Mouse (Mus musculus) liver, adult 2 months (tissue): ENCODE results near the gene Car10. TPM values are rescaled to one million over a fixed set of nuclear protein-coding genes. Genes with fewer than 3 reads are reported as not detected.

Source experiments
- DNase-seq: peaks from one replicate; pipeline ENCODE4 v3.0.0-alpha.2; 2011; ENCODE audit warnings: low read depth, low spot score; ENCODE audit errors: extremely low read depth
- H3K27ac ChIP-seq: fragments of 200-500 bp; replicated peaks from 2 replicates; pipeline ENCODE4 v1.5.1; 2012; ENCODE audit warnings: low read depth, mild to moderate bottlenecking, control low read depth, inconsistent platforms, low read length; ENCODE audit not compliant: insufficient read depth
- H3K27me3 ChIP-seq: fragments of 200-500 bp; 2 replicates; pipeline ENCODE4 v1.6.1; 2012; ENCODE audit warnings: mild to moderate bottlenecking, moderate library complexity, low read length, inconsistent platforms; ENCODE audit not compliant: control insufficient read depth, insufficient read depth
- H3K36me3 ChIP-seq: fragments of 200-500 bp; 2 replicates; pipeline ENCODE4 v1.6.1; 2012; ENCODE audit warnings: low read length, inconsistent platforms; ENCODE audit not compliant: control insufficient read depth, insufficient read depth
- H3K4me1 ChIP-seq: fragments of 200-500 bp; 2 replicates; pipeline ENCODE4 v1.6.1; 2011; ENCODE audit warnings: low read length; ENCODE audit not compliant: control insufficient read depth, insufficient read depth
- H3K4me3 ChIP-seq: fragments of 200-500 bp; 2 replicates; pipeline ENCODE4 v1.5.1; 2011; ENCODE audit warnings: low read depth, mild to moderate bottlenecking, control low read depth, low read length, moderate library complexity; ENCODE audit not compliant: insufficient read depth
- H3K79me2 ChIP-seq: fragments of 200-500 bp; 2 replicates; pipeline ENCODE4 v1.6.1; 2012; ENCODE audit warnings: inconsistent platforms, mild to moderate bottlenecking, low read length, moderate library complexity; ENCODE audit not compliant: control insufficient read depth, insufficient read depth
- H3K9ac ChIP-seq: fragments of 200-500 bp; 2 replicates; pipeline ENCODE4 v1.6.1; 2012; ENCODE audit warnings: low read depth, mild to moderate bottlenecking, control low read depth, inconsistent platforms, low read length
- CTCF ChIP-seq: fragments of 200-500 bp; IDR thresholded peaks from 2 replicates; pipeline ENCODE4 v1.5.1; 2011; ENCODE audit warnings: low read depth, low read length, control low read depth
- POLR2A ChIP-seq: fragments of 200-500 bp; IDR thresholded peaks from 2 replicates; pipeline ENCODE4 v1.6.1; 2011; ENCODE audit warnings: low read length, control low read depth; ENCODE audit not compliant: insufficient read depth; ENCODE audit errors: extremely low read depth
- WGBS: fragments of 180-500 bp; shearing (Covaris S2); methylation state at CpG from one replicate; pipeline ENCODE4 v1.1.7; 2018; 5-methylcytosine and 5-hydroxymethylcytosine counted together
- polyA plus RNA-seq: library from polyadenylated mRNA; depleted of rRNA; stranded (reverse); fragments of >200 nt; gene quantifications from 2 replicates; pipeline ENCODE4 v1.2.3, GENCODE M21; 2012
- total RNA-seq: library from RNA; depleted of rRNA; stranded (reverse); fragments of >200 nt; gene quantifications from 2 replicates; pipeline ENCODE4 v1.2.3, GENCODE M21; 2014

Car10 gene
- total and polyA plus RNA-seq, 2 experiments = not detected

- Histone ChIP-seq H3K79me2 (no peaks in the 10 kb centered on the region), H3K4me1 (no peaks in the 10 kb centered on the region), H3K4me3 (no peak overlapping the region), H3K27me3 (no peaks in the 10 kb centered on the region), H3K27ac (no peak overlapping the region), H3K36me3 (no peaks in the 10 kb centered on the region), H3K9ac (no peak overlapping the region)
- 41% methylated on average over 4 of the region's 4 CpGs for WGBS
- no peak for TF ChIP-seq POLR2A
- TF ChIP-seq CTCF = no peak
- DNase-seq = no peak
These were observed 483.5 kb downstream of the Car10 start for GRCm38 (mm10) chr11:93581326-93581725.

GRCm38 (mm10) chr11:93587788-93588187 lies 490.0 kb downstream of the Car10 start:
- TF ChIP-seq POLR2A = no peak
- TF ChIP-seq CTCF = no peak
- Histone ChIP-seq H3K4me3 (no peak overlapping the region), H3K4me1 (no peaks in the 10 kb centered on the region), H3K36me3 (no peaks in the 10 kb centered on the region), H3K9ac (no peak overlapping the region), H3K27me3 (no peaks in the 10 kb centered on the region), H3K27ac (no peak overlapping the region), H3K79me2 (no peaks in the 10 kb centered on the region)
- 82% methylated on average over 4 of the region's 4 CpGs for WGBS
- DNase-seq = no peak

DNA sequence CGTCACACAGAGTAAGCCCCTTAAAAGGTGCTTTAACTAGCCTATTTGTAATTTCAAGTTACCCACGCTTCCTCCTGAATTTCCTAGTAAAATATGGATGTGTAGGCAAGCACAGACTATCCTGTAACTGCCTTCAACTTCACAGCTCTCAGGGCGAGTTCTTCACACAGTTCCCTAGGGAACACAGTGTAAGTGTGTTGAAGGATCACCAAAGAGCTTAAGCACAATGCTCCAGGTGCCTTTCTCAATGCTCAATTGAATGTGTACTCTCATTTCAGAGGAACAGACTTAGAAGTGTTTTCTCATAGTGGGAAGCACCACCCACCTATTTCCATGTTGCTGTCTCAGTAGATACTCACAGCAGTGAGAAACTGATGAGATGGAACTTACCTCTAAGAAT lies 492.8 kb downstream of the Car10 start:
- TF ChIP-seq CTCF (no peak), POLR2A (no peak)

GRCm38 (mm10) chr11:93594033-93594432 lies 496.2 kb downstream of the Car10 start:
- no peaks in the 10 kb centered on the region for H3K4me1 ChIP-seq
- TF ChIP-seq CTCF (no peak), POLR2A (no peak)
- no peaks in the 10 kb centered on the region for H3K27me3 ChIP-seq
- no peak for DNase-seq
- WGBS = 49% methylated on average over 2 of the region's 2 CpGs
- H3K27ac ChIP-seq = no peak overlapping the region
- H3K4me3 ChIP-seq = no peak overlapping the region
- no peaks in the 10 kb centered on the region for H3K36me3 ChIP-seq
- H3K79me2 ChIP-seq = no peaks in the 10 kb centered on the region
- no peak overlapping the region for H3K9ac ChIP-seq

More for the DNA sequence above, 492.8 kb downstream of the Car10 start:
- 81% methylated on average over 3 of the region's 3 CpGs for WGBS
- DNase-seq = no peak
- H3K4me3 ChIP-seq = no peak overlapping the region
- H3K27me3 ChIP-seq = no peaks in the 10 kb centered on the region
- no peak overlapping the region for H3K9ac ChIP-seq
- no peaks in the 10 kb centered on the region for H3K79me2 ChIP-seq
- no peaks in the 10 kb centered on the region for H3K4me1 ChIP-seq
- H3K27ac ChIP-seq = no peak overlapping the region
- H3K36me3 ChIP-seq = no peaks in the 10 kb centered on the region

- Histone ChIP-seq H3K27ac (no peak overlapping the region), H3K4me1 (no peaks in the 10 kb centered on the region), H3K27me3 (no peaks in the 10 kb centered on the region), H3K4me3 (no peak overlapping the region), H3K79me2 (no peaks in the 10 kb centered on the region), H3K9ac (no peak overlapping the region), H3K36me3 (no peaks in the 10 kb centered on the region)
- WGBS = 67% methylated on average over 4 of the region's 4 CpGs
- no peak for TF ChIP-seq POLR2A
- DNase-seq = no peak
These were observed 500.3 kb downstream of the Car10 start for GRCm38 (mm10) chr11:93598175-93598574.

DNA sequence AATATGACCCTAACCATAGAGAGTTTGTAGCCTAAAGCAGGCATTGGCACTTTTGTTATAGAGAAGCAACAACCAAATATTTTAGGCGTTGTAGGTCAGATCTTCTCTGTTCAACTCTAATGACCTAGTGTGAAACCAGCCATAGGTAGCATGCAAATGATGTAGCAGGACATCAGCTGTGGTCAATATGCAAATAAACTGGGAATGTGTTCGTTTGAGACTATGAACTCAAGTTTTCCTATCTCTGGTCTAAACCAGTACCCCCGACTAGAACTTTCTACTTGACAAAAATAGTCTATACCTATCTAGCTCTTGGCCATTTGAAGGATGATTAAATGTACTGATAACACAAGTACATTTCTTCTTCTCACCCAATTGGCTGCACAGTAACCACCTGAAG lies 501.9 kb downstream of the Car10 start:
- H3K36me3 ChIP-seq = no peaks in the 10 kb centered on the region
- H3K4me1 ChIP-seq = no peaks in the 10 kb centered on the region
- WGBS = 77% methylated on average over 3 of the region's 3 CpGs
- TF ChIP-seq CTCF (no peak), POLR2A (no peak)
- H3K4me3 ChIP-seq = no peak overlapping the region
- H3K27ac ChIP-seq = no peak overlapping the region
- no peaks in the 10 kb centered on the region for H3K79me2 ChIP-seq
- H3K9ac ChIP-seq = no peak overlapping the region
- no peak for DNase-seq
- H3K27me3 ChIP-seq = no peaks in the 10 kb centered on the region
